Mouse (Mus musculus) midbrain, embryonic 15.5 days (tissue): ENCODE results near the gene Slc15a1. TPM values are rescaled to one million over a fixed set of nuclear protein-coding genes. Genes with fewer than 3 reads are reported as not detected.
"Not testable (repeated sequence)": the region's sequence is repeated elsewhere in the genome, so short reads cannot be mapped to it uniquely, and the experiment has no call there.

ENCODE experiments used
- ATAC-seq: fragments of 200-750 bp; cut with Nextera tagmentation; replicated peaks from 2 replicates; pipeline ENCODE4 v1.8.0; 2017; ENCODE audit warnings: moderate TSS enrichment
- H3K27ac ChIP-seq: fragments of 300-500 bp; sonication (generic); 2 replicates; pipeline ENCODE4 v1.5.1; 2015; ENCODE audit warnings: mild to moderate bottlenecking, inconsistent platforms
- H3K27me3 ChIP-seq: fragments of 300-500 bp; sonication (generic); replicated peaks from 2 replicates; pipeline ENCODE4 v1.6.1; 2015; ENCODE audit warnings: inconsistent platforms
- H3K36me3 ChIP-seq: fragments of 300-500 bp; sonication (generic); replicated peaks from 2 replicates; pipeline ENCODE4 v1.6.1; 2015; ENCODE audit warnings: inconsistent platforms
- H3K4me1 ChIP-seq: fragments of 300-500 bp; sonication (generic); 2 replicates; pipeline ENCODE4 v1.6.1; 2015; ENCODE audit warnings: inconsistent platforms
- H3K4me2 ChIP-seq: fragments of 300-500 bp; sonication (generic); 2 replicates; pipeline ENCODE4 v1.6.1; 2015; ENCODE audit warnings: inconsistent platforms, mild to moderate bottlenecking, moderate library complexity
- H3K4me3 ChIP-seq: fragments of 300-500 bp; sonication (generic); 2 replicates; pipeline ENCODE4 v1.5.1; 2015; ENCODE audit warnings: mild to moderate bottlenecking, inconsistent platforms
- H3K9ac ChIP-seq: fragments of 300-500 bp; sonication (generic); 2 replicates; pipeline ENCODE4 v1.6.1; 2015; ENCODE audit warnings: mild to moderate bottlenecking, inconsistent platforms
- H3K9me3 ChIP-seq: fragments of 300-500 bp; sonication (generic); 2 replicates; pipeline ENCODE4 v1.6.1; 2016; ENCODE audit warnings: inconsistent platforms
- WGBS: fragments of 180-500 bp; shearing (Covaris S2); methylation state at CpG from one replicate; pipeline ENCODE4 v1.1.7; 2015; ENCODE audit warnings: mixed read lengths; 5-methylcytosine and 5-hydroxymethylcytosine counted together
- polyA plus RNA-seq: library from polyadenylated mRNA; unstranded; fragments of >200 nt; fragmentation: Nextera tagmentation; extraction: Ambion mirVana; gene quantifications from 2 replicates; pipeline ENCODE4 v1.2.1, GENCODE M21; 2015

Slc15a1 gene
- polyA plus RNA-seq, 1 experiment from 2014 or later = 0.08 TPM

GRCm38 (mm10) chr14:121416626-121417319, 88.3 kb downstream of the Slc15a1 start:
- Histone ChIP-seq H3K4me1 (no peaks in the 10 kb centered on the region), H3K36me3 (no peaks in the 10 kb centered on the region), H3K27me3 (no peaks in the 10 kb centered on the region), H3K9me3 (no peaks in the 10 kb centered on the region), H3K9ac (no peak overlapping the region), H3K27ac (no peak overlapping the region), H3K4me3 (no peak overlapping the region), H3K4me2 (no peak overlapping the region)
- ATAC-seq = no peak
- 90% methylated on average over 11 of the region's 12 CpGs for WGBS

- H3K9ac ChIP-seq = no peak overlapping the region
- H3K36me3 ChIP-seq = no peaks in the 10 kb centered on the region
- WGBS = 91% methylated on average over 6 of the region's 6 CpGs
- H3K4me3 ChIP-seq = no peak overlapping the region
- H3K27ac ChIP-seq = no peak overlapping the region
- no peak for ATAC-seq
- no peaks in the 10 kb centered on the region for H3K4me1 ChIP-seq
- H3K27me3 ChIP-seq = no peaks in the 10 kb centered on the region
- no peak overlapping the region for H3K4me2 ChIP-seq
- H3K9me3 ChIP-seq = no peaks in the 10 kb centered on the region
Measured at GRCm38 (mm10) chr14:121414635-121415241, 90.3 kb downstream of the Slc15a1 start.

GRCm38 (mm10) chr14:121413726-121414125, 91.3 kb downstream of the Slc15a1 start:
- not testable (repeated sequence) for H3K36me3 ChIP-seq, H3K27ac ChIP-seq, H3K4me1 ChIP-seq, H3K4me3 ChIP-seq, H3K27me3 ChIP-seq, H3K4me2 ChIP-seq, ATAC-seq, H3K9me3 ChIP-seq, H3K9ac ChIP-seq
- 98% methylated on average over 1 of the region's 1 CpGs for WGBS

Other genes with a start within 250 kb of the Slc15a1 start
- gene Stk24, start 125.2 kb downstream of the Slc15a1 start, polyA plus RNA-seq = 18.5 and 18.6 TPM in 2 replicates